Mouse (Mus musculus): ENCODE data around the gene Rora.

Rora gene

GRCm38 (mm10) chr9:68653211-68654038 lies at the start of gene Rora:
TSS of gene Rora (plus strand) at chr9:68653786.
- DNase-seq (ENCODE audit: low spot score in 2 of 2) = peak; percentile 25 to 59

DNA sequence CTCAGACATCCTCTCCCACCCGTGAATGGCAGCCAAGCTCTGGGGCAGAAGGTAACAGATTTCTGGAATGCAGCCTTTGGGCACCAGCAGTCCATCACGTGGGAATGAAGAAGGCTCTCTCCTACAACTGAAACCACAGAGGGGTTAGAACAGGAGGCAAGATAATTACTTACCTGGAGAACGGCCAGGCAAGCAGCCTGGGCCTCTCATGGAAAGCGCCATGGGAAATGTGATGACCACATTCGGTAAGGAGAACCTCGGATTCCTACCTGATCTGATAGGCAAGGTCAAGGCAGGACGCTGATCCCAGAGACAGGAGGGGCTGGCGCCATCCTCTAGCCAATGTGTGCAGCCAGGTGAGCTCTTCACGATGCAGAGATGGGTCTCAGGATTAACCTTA lies 39.6 kb upstream of the Rora start:
- DNase-seq (ENCODE audit: low spot score in 2 of 2) = no peak

DNA sequence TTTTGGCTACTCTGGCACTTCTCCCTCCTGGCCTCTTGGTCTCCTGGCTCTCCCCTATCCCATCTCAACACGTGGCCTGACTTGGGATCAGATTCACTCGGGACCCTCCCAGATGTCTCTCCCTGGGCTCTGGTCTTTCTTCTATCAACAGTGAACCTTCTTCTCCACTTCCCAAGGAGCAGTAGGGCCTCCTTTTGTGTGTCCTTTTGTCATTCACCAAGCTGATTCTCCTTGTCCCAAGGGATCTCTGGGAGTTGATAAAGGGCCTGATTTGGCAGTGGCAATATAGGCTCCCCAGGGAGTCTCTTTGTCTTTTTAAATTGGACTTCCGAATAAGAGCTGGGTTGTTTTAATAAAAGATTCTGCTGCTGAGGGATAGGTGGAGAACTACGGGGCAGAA lies 36.5 kb upstream of the Rora start:
- no peak for DNase-seq (ENCODE audit: low spot score in 2 of 2)

- DNase-seq (ENCODE audit: low spot score in 2 of 2) = no peak
Measured at GRCm38 (mm10) chr9:68620036-68620435, 33.5 kb upstream of the Rora start.

- no peak for DNase-seq (ENCODE audit: low spot score in 2 of 2)
Measured at GRCm38 (mm10) chr9:68620441-68620840, 33.1 kb upstream of the Rora start.

DNA sequence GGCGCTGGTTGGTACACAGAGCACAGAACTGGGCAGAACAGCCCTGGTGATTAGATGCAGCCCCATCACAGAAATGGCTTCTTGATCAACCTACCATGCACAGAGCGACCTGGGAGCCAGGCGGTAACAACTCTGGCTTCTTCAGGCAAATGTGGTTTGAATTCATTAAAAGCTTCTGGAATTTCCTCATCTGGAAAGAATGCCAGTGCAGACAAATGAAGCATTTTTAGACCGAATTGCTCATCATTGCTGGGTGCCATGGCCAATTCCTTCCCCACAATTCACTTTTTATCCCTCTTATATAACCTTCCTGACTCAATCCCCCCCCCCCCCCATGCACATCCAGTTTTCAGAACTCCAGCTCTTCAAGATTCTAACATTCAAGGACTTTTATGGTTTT lies 28.6 kb upstream of the Rora start:
- no peak for DNase-seq (ENCODE audit: low spot score in 2 of 2)

GRCm38 (mm10) chr9:68637301-68637700 lies 16.3 kb upstream of the Rora start:
- DNase-seq (ENCODE audit: low spot score in 2 of 2) = no peak

DNA sequence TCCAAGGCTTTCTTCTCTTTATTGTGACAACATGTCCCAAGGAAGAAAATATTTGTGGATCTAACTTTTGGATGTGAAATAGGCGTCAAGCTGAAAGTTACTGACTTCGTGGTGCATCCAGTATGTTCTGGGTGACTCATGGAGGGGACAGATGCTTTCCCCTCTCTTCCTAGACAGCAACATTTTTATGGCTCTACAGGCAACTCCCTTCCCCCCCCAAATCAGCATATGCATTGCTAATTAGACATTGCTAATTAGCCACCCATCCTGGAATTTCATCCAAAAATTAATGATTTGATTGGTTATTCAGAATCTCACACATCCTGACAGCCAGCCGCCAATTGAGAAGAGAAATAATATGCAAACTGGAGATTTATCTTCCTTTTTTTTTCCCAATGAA lies 12.5 kb upstream of the Rora start:
- DNase-seq (ENCODE audit: low spot score in 2 of 2) = no peak

- no peak for DNase-seq (ENCODE audit: low spot score in 2 of 2)
Measured at GRCm38 (mm10) chr9:68648061-68648460, 5.5 kb upstream of the Rora start.

DNA sequence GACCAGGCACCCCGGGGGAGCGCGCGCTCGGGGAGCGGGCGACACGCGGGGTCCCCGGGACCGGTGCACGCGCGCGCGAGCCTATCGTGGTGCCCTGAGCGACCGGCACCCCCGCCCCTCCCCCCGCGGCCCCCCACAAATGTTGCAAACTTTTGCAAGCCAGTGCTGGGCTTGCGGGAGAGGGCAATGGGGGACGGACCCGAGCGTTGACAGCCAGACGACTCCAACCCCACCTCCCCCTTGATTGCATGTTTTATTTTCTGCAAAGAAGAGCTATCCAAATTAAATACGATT lies 400 bp downstream of the Rora start:
- DNase-seq (ENCODE audit: low spot score in 2 of 2) = no peak

GRCm38 (mm10) chr9:68654333-68655017 lies 889 bp downstream of the Rora start:
- DNase-seq (ENCODE audit: low spot score in 2 of 2) = peak; percentile 4 to 5

GRCm38 (mm10) chr9:68655018-68656005 lies 1.7 kb downstream of the Rora start:
- DNase-seq (ENCODE audit: low spot score in 2 of 2) = peak; percentile 32 to 35

GRCm38 (mm10) chr9:68656076-68656795 lies 2.6 kb downstream of the Rora start:
- no peak for DNase-seq (ENCODE audit: low spot score in 2 of 2)

DNA sequence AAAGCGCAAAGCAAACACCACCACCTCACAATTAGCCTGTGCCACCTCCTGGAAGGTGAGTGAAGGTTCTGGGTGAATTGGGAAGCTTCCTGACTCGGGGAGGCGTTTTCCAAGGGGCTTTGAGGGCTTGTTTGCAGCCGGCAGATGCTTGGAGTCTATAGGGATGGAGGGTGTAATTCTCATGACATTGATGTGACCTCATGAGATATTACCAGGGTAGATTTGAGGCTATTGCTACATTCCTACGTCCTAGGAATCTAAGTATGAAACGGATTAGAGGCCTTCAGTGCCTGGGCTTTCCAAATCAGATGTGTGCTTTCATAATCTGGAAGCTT lies 3.2 kb downstream of the Rora start:
- DNase-seq (ENCODE audit: low spot score in 2 of 2) = no peak

GRCm38 (mm10) chr9:68670731-68671130 lies 17.1 kb downstream of the Rora start:
- DNase-seq (ENCODE audit: low spot score in 2 of 2) = no peak

GRCm38 (mm10) chr9:68672459-68672858 lies 18.9 kb downstream of the Rora start:
- DNase-seq (ENCODE audit: low spot score in 2 of 2) = no peak

- no peak for DNase-seq (ENCODE audit: low spot score in 2 of 2)
Measured at GRCm38 (mm10) chr9:68673221-68673620, 19.6 kb downstream of the Rora start.

DNA sequence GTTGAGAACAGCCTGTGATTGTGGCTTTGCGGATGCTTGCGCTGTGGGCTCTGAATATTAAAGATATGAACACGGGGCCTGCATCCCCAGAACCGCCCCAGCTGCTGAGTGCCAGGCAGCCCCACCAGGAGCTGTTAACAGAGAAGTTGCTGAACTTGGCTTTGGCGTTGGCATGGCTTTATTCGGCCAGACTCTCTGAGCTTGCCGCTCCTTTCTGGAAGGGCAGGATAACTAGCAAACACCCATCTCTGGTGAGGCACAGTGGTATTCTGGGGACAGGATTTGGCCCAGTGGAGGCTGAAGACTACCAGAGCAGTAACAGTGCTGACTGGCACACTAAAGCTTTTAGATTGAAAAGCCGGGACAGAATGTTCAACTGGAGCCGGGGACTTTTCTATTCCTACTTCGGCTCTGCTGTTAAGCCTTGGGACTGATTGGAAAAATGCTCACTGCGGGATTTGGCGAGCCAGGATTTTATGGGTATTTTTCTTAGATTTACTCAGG lies 26.3 kb downstream of the Rora start:
- DNase-seq (ENCODE audit: low spot score in 2 of 2) = no peak

DNA sequence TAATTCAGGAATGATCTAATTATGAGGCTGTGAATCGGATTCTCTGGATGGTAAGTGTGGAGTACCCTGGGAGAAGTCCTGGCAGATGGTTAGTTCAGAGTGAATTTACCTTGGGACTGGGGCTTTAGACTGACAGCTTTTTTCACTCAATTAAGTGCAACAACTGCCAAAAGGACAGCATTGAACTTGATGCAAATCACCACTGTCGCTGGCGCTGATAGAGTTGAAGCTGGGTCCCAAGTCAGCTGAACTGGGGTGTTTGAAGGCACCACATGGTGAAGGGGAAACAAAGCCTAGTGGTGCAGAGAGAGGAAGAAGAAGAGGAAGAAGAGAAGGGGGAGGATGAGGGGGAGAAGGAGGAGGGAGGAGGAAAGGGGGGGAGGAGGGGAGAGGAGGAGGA lies 30.4 kb downstream of the Rora start:
- no peak for DNase-seq (ENCODE audit: low spot score in 2 of 2)

DNA sequence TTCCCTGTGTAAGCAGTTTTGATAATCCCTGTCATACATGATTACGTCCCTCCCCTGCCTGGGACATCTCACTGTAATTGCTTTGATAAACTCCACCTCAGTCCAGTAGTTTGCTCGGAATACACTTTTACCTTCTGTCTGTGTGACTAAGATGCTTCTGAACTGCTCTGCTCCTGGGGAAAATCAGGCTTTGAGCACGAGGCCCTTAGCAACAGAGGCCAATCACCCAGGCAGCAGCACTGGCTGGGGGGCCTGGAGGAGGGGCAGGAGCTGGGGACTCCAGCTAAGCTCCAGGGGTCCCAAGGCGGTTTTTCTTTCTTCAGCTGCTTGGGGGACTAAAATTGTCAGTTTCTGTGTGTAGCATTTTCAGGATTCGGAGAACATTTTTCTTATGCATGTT lies 32.0 kb downstream of the Rora start:
- DNase-seq (ENCODE audit: low spot score in 2 of 2) = no peak

DNA sequence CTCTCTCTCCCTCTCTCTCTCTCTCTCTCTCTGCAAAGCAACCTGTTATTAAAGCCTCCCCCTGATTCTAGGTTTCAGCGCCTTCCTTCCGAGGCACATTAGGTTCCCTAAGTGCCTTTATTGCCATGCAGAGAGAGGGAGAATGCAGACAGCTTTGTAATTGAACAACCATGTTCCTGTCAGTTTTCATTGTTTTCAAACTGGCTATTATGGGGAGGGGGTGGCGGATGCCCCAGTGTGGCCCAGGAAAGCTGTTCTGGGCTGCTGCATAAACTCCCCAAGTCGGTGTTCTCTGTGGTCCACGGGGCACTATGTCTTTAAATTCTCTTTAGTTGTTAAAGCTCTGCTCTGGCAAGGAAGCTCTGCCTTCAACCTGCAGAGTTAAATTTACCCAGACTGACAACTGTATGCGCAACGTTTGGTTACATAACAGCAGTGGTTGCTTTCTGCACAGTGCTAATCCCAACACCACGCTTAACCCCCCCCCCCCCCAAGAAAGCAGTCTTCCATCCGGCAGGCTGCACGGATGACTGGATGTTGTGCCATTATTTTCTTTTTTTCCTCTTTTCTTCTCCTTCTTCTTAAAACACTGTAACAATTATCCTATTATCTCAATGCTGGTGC lies 33.8 kb downstream of the Rora start:
- DNase-seq (ENCODE audit: low spot score in 2 of 2) = no peak

All from urinary bladder, postnatal 36 days (tissue).